Mouse (Mus musculus): ENCODE measurements around the gene Pacsin2. TPM values are rescaled to one million over a fixed set of nuclear protein-coding genes. Genes with fewer than 3 reads are reported as not detected.
A peak's percentile ranks its signal among the peaks of the same experiment; 100 is the strongest.

Gene Pacsin2
- polyA plus RNA-seq, 1 experiment from 2014 or later: 42.5 TPM

GRCm38 (mm10) chr15:83428586-83428985 lies 35.8 kb downstream of the Pacsin2 start:
- no peak for ATAC-seq (ENCODE audit: low FRiP score, low TSS enrichment)

GRCm38 (mm10) chr15:83427294-83428163 lies 36.9 kb downstream of the Pacsin2 start:
- no peaks in the 10 kb centered on the region for H3K27me3 ChIP-seq (ENCODE audit: control insufficient read depth, insufficient read depth, low read length)
- no peaks in the 10 kb centered on the region for H3K9me3 ChIP-seq (ENCODE audit: control insufficient read depth, low read length)
- H3K4me2 ChIP-seq (replicated peaks; ENCODE audit: low read depth): no peak overlapping the region
- H3K4me1 ChIP-seq (replicated peaks; ENCODE audit: control insufficient read depth, insufficient read depth): peaks cover 3% of the 10 kb centered on the region; the same call in 1 of the 2 replicates
- ATAC-seq (ENCODE audit: low FRiP score, low TSS enrichment) (no peak), DNase-seq (ENCODE audit: low spot score) (no peak)
- WGBS: 65% methylated on average over 9 of the region's 9 CpGs
- TF ChIP-seq CTCF (IDR thresholded peaks at IDR 0.05; ENCODE audit: low read depth): peak; percentile 65
- TF ChIP-seq EP300 (optimal IDR thresholded peaks at IDR 0.05): no peak
- H3K27ac ChIP-seq (replicated peaks): no peak overlapping the region
- no peak overlapping the region for H3K4me3 ChIP-seq (ENCODE audit: low read depth, low read length)
- no peak overlapping the region for H3K9ac ChIP-seq (ENCODE audit: low read length)
- no peaks in the 10 kb centered on the region for H3K36me3 ChIP-seq (ENCODE audit: control insufficient read depth, insufficient read depth, low read length)

More at GRCm38 (mm10) chr15:83428586-83428985, 35.8 kb downstream of the Pacsin2 start:
- H3K9me3 ChIP-seq (ENCODE audit: control insufficient read depth, low read length): no peaks in the 10 kb centered on the region
- no peaks in the 10 kb centered on the region for H3K27me3 ChIP-seq (ENCODE audit: control insufficient read depth, insufficient read depth, low read length)
- H3K27ac ChIP-seq (replicated peaks): no peak overlapping the region
- 80% methylated on average over 1 of the region's 1 CpGs for WGBS
- H3K36me3 ChIP-seq (ENCODE audit: control insufficient read depth, insufficient read depth, low read length): no peaks in the 10 kb centered on the region
- H3K9ac ChIP-seq (ENCODE audit: low read length): no peak overlapping the region
- no peak for TF ChIP-seq CTCF (IDR thresholded peaks at IDR 0.05; ENCODE audit: low read depth)
- no peak for TF ChIP-seq EP300 (optimal IDR thresholded peaks at IDR 0.05)
- H3K4me3 ChIP-seq (ENCODE audit: low read depth, low read length): no peak overlapping the region
- H3K4me1 ChIP-seq (replicated peaks; ENCODE audit: control insufficient read depth, insufficient read depth): peaks cover 6% of the 10 kb centered on the region; the same call in 1 of the 2 replicates
- H3K4me2 ChIP-seq (replicated peaks; ENCODE audit: low read depth): no peak overlapping the region
- DNase-seq (ENCODE audit: low spot score): no peak

- no peaks in the 10 kb centered on the region for H3K27me3 ChIP-seq (ENCODE audit: control insufficient read depth, insufficient read depth, low read length)
- DNase-seq (ENCODE audit: low spot score): no peak
- H3K27ac ChIP-seq (replicated peaks): peak overlapping the region; percentile 61; the same call in 1 of the 2 replicates
- no peak overlapping the region for H3K4me3 ChIP-seq (ENCODE audit: low read depth, low read length)
- no peak overlapping the region for H3K4me2 ChIP-seq (replicated peaks; ENCODE audit: low read depth)
- 50% methylated on average over 5 of the region's 5 CpGs for WGBS
- peaks cover 3% of the 10 kb centered on the region; the same call in 1 of the 2 replicates for H3K4me1 ChIP-seq (replicated peaks; ENCODE audit: control insufficient read depth, insufficient read depth)
- no peaks in the 10 kb centered on the region for H3K36me3 ChIP-seq (ENCODE audit: control insufficient read depth, insufficient read depth, low read length)
- no peak for TF ChIP-seq CTCF (IDR thresholded peaks at IDR 0.05; ENCODE audit: low read depth)
- no peak for TF ChIP-seq EP300 (optimal IDR thresholded peaks at IDR 0.05)
- no peaks in the 10 kb centered on the region for H3K9me3 ChIP-seq (ENCODE audit: control insufficient read depth, low read length)
- no peak overlapping the region for H3K9ac ChIP-seq (ENCODE audit: low read length)
- ATAC-seq (ENCODE audit: low FRiP score, low TSS enrichment): no peak
Observed at GRCm38 (mm10) chr15:83425794-83426193, 38.6 kb downstream of the Pacsin2 start.

- DNase-seq (ENCODE audit: low spot score) (no peak), ATAC-seq (ENCODE audit: low FRiP score, low TSS enrichment) (no peak)
- H3K4me2 ChIP-seq (replicated peaks; ENCODE audit: low read depth): no peak overlapping the region
- TF ChIP-seq CTCF (IDR thresholded peaks at IDR 0.05; ENCODE audit: low read depth) (no peak), EP300 (optimal IDR thresholded peaks at IDR 0.05) (no peak)
- no peaks in the 10 kb centered on the region for H3K9me3 ChIP-seq (ENCODE audit: control insufficient read depth, low read length)
- H3K36me3 ChIP-seq (ENCODE audit: control insufficient read depth, insufficient read depth, low read length): no peaks in the 10 kb centered on the region
- peaks cover 3% of the 10 kb centered on the region; the same call in 1 of the 2 replicates for H3K4me1 ChIP-seq (replicated peaks; ENCODE audit: control insufficient read depth, insufficient read depth)
- H3K4me3 ChIP-seq (ENCODE audit: low read depth, low read length): no peak overlapping the region
- H3K27me3 ChIP-seq (ENCODE audit: control insufficient read depth, insufficient read depth, low read length): no peaks in the 10 kb centered on the region
- H3K9ac ChIP-seq (ENCODE audit: low read length): no peak overlapping the region
- no peak overlapping the region for H3K27ac ChIP-seq (replicated peaks)
- WGBS: 74% methylated on average over 4 of the region's 4 CpGs
Observed at GRCm38 (mm10) chr15:83425277-83425676, 39.1 kb downstream of the Pacsin2 start.

GRCm38 (mm10) chr15:83423589-83424384 lies 40.6 kb downstream of the Pacsin2 start:
- Histone ChIP-seq H3K9me3 (ENCODE audit: control insufficient read depth, low read length) (no peaks in the 10 kb centered on the region), H3K36me3 (ENCODE audit: control insufficient read depth, insufficient read depth, low read length) (no peaks in the 10 kb centered on the region), H3K9ac (ENCODE audit: low read length) (no peak overlapping the region), H3K27ac (replicated peaks) (0 out of 2 replicates have a peak overlapping the region, but pooled peaks have one; percentile 35), H3K4me3 (ENCODE audit: low read depth, low read length) (no peak overlapping the region), H3K4me1 (replicated peaks; ENCODE audit: control insufficient read depth, insufficient read depth) (no peaks in the 10 kb centered on the region), H3K27me3 (ENCODE audit: control insufficient read depth, insufficient read depth, low read length) (no peaks in the 10 kb centered on the region), H3K4me2 (replicated peaks; ENCODE audit: low read depth) (no peak overlapping the region)
- TF ChIP-seq EP300 (optimal IDR thresholded peaks at IDR 0.05): no peak
- TF ChIP-seq CTCF (IDR thresholded peaks at IDR 0.05; ENCODE audit: low read depth): peak; percentile 24
- 58% methylated on average over 5 of the region's 5 CpGs for WGBS
- DNase-seq (ENCODE audit: low spot score) (peak; percentile 34), ATAC-seq (ENCODE audit: low FRiP score, low TSS enrichment) (peak; percentile 61; the same call in 1 of the 2 replicates)
